Mouse (Mus musculus) stomach, embryonic 14.5 days (tissue): ENCODE data around the gene Elk3. TPM values are rescaled to one million over a fixed set of nuclear protein-coding genes. Genes with fewer than 3 reads are reported as not detected.

Experiments used
- ATAC-seq: fragments of 200-750 bp; cut with Nextera tagmentation; 2 replicates; pipeline ENCODE4 v1.8.0; 2017; ENCODE audit warnings: low read depth, moderate TSS enrichment; ENCODE audit not compliant: insufficient number of reproducible peaks, insufficient read depth, low FRiP score
- H3K27ac ChIP-seq: fragments of 300-500 bp; sonication (generic); 2 replicates; pipeline ENCODE4 v1.5.1; 2014; ENCODE audit warnings: mild to moderate bottlenecking, low read length, moderate library complexity, mixed read lengths
- H3K27me3 ChIP-seq: fragments of 300-500 bp; sonication (generic); 2 replicates; pipeline ENCODE4 v1.6.1; 2014; ENCODE audit warnings: low read length, control low read depth, mixed read lengths; ENCODE audit not compliant: control insufficient read depth, insufficient read depth
- H3K36me3 ChIP-seq: fragments of 300-500 bp; sonication (generic); 2 replicates; pipeline ENCODE4 v1.6.1; 2014; ENCODE audit warnings: mild to moderate bottlenecking, control low read depth, low read length, moderate library complexity, mixed read lengths; ENCODE audit not compliant: control insufficient read depth, insufficient read depth
- H3K4me1 ChIP-seq: fragments of 300-500 bp; sonication (generic); 2 replicates; pipeline ENCODE4 v1.6.1; 2014; ENCODE audit warnings: low read length, control low read depth, mixed read lengths; ENCODE audit not compliant: control insufficient read depth, insufficient read depth
- H3K4me2 ChIP-seq: fragments of 300-500 bp; sonication (generic); replicated peaks from 2 replicates; pipeline ENCODE4 v1.6.1; 2014; ENCODE audit warnings: low read depth, low read length, control low read depth
- H3K4me3 ChIP-seq: fragments of 300-500 bp; sonication (generic); 2 replicates; pipeline ENCODE4 v1.5.1; 2014; ENCODE audit warnings: low read depth, low read length, control low read depth
- H3K9ac ChIP-seq: fragments of 300-500 bp; sonication (generic); replicated peaks from 2 replicates; pipeline ENCODE4 v1.6.1; 2014; ENCODE audit warnings: low read depth, mild to moderate bottlenecking, control low read depth, low read length, moderate library complexity, mixed read lengths
- H3K9me3 ChIP-seq: fragments of 300-500 bp; sonication (generic); 2 replicates; pipeline ENCODE4 v1.6.1; 2016; ENCODE audit warnings: low read depth, low read length, control low read depth; ENCODE audit not compliant: control insufficient read depth
- WGBS: fragments of 180-500 bp; shearing (Covaris S2); extraction: QIAGEN DNeasy Blood & Tissue Kit; methylation state at CpG from one replicate; pipeline ENCODE4 v1.1.7; 2014; 5-methylcytosine and 5-hydroxymethylcytosine counted together
- polyA plus RNA-seq: library from polyadenylated mRNA; unstranded; fragments of >200 nt; fragmentation: Nextera tagmentation; extraction: Ambion mirVana; gene quantifications from 2 replicates; pipeline ENCODE4 v1.2.1, GENCODE M21; 2014

Elk3 gene
- polyA plus RNA-seq, 1 experiment from 2014 or later = 36.6 TPM

DNA sequence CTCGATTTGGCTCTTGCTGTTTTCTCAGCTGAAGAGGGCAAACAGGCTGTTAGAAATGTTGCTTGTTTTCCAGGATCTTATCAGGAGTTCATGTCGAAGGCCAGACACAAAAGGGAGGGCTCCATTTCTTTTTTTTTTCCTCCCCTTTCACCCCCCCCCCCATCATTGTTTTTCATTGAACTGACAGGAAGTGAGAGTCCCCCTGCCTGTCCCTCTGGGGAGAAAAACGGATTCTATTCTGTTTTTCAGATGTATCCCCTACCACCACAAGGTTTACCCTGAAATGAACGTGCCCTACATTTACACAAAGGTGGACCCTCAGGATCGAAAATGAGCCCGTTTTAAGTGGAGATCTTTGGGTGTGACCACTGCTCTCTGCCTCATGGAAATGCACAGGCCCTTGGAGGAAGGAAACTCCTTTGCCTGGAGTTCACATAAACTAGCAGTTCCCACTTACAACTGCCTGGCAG is 25.6 kb upstream of the Elk3 start:
- Histone ChIP-seq H3K27me3 (no peaks in the 10 kb centered on the region), H3K4me1 (no peaks in the 10 kb centered on the region), H3K4me3 (no peak overlapping the region), H3K36me3 (no peaks in the 10 kb centered on the region), H3K27ac (peak overlapping the region; percentile 2; the same call in 1 of the 2 replicates), H3K4me2 (no peak overlapping the region), H3K9me3 (no peaks in the 10 kb centered on the region), H3K9ac (no peak overlapping the region)
- no peak for ATAC-seq
- WGBS = 43% methylated on average over 6 of the region's 6 CpGs

DNA sequence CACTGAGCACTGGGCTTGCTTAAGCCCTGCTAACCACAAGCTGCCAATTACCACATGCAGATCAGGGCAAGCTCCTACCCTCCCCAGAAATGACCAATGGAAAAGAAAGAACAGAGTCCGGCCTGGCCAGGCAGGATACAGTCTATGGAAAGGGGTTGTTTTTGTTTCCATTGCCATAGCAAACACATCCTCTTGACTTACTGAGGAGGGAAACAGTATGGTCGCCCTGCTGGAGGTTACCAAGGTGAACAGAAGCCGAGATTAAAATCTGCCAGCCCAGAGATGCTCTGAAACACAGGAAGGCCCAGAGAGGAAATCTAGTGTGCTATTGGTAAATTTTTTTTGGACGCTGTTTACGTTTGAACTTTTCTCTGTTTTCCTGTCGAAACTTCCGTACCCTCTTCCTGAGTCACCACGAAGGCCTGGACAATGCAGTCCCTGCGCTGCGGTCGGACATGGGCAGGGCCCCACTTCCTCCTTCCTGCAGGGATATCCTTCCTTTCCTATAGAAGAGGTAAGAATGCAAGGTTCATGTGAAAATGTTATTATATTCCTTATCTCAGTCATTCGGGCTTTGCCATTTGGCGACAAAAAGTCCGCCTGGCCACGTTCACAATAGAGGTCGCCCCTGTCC is 25.0 kb upstream of the Elk3 start:
- Histone ChIP-seq H3K9me3 (no peaks in the 10 kb centered on the region), H3K9ac (no peak overlapping the region), H3K4me2 (no peak overlapping the region), H3K4me3 (no peak overlapping the region), H3K4me1 (no peaks in the 10 kb centered on the region), H3K36me3 (no peaks in the 10 kb centered on the region), H3K27ac (no peak overlapping the region), H3K27me3 (no peaks in the 10 kb centered on the region)
- 66% methylated on average over 16 of the region's 16 CpGs for WGBS
- peak; percentile 46; the same call in 1 of the 2 replicates for ATAC-seq

DNA sequence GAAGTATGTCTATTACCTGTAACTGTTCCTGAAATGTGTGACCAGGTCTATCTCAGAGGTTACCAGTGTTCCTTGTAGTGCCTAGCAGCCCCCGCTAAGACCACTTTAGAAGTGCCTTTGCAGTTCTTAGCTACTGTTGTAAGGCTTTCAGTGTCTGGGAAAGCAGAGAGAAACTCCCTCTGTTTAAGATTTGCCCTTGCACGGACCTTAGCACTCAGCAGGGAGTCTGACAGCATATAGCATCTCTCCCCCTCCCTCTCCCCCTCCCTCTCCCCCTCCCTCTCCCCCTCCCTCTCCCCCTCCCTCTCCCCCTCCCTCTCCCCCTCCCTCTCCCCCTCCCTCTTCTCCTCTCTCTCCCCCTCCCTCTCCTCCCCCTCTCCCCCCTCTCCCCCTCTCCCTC is 24.1 kb upstream of the Elk3 start:
- WGBS = 54% methylated on average over 2 of the region's 2 CpGs
- ATAC-seq = no peak
- no peaks in the 10 kb centered on the region for H3K36me3 ChIP-seq

DNA sequence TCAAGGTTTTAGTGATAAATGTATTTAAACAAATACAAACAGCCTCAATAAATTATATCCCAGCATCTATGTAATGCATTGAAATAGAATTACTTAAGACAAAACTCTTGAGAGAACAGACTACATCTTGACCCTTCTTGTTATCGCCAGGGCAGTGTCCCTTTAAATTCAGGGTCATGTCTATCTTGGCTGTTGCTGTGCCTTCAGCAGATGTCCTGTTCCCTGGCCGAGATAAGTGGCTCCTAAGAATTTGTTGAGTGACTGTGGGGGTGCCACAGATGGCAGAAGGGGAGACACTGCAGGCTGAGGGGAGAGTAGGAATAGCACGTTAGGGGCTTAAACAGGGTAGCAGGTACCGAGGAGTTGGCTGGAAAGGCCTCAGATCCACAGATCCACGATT is 22.3 kb upstream of the Elk3 start:
- Histone ChIP-seq H3K4me3 (no peak overlapping the region), H3K9me3 (no peaks in the 10 kb centered on the region), H3K27ac (no peak overlapping the region), H3K4me2 (no peak overlapping the region), H3K27me3 (no peaks in the 10 kb centered on the region), H3K4me1 (no peaks in the 10 kb centered on the region), H3K36me3 (no peaks in the 10 kb centered on the region), H3K9ac (no peak overlapping the region)
- 72% methylated on average over 5 of the region's 5 CpGs for WGBS
- no peak for ATAC-seq

More for the DNA sequence above, 24.1 kb upstream of the Elk3 start:
- Histone ChIP-seq H3K4me2 (no peak overlapping the region), H3K9me3 (no peaks in the 10 kb centered on the region), H3K4me1 (no peaks in the 10 kb centered on the region), H3K27me3 (no peaks in the 10 kb centered on the region), H3K9ac (no peak overlapping the region), H3K4me3 (no peak overlapping the region), H3K27ac (no peak overlapping the region)

DNA sequence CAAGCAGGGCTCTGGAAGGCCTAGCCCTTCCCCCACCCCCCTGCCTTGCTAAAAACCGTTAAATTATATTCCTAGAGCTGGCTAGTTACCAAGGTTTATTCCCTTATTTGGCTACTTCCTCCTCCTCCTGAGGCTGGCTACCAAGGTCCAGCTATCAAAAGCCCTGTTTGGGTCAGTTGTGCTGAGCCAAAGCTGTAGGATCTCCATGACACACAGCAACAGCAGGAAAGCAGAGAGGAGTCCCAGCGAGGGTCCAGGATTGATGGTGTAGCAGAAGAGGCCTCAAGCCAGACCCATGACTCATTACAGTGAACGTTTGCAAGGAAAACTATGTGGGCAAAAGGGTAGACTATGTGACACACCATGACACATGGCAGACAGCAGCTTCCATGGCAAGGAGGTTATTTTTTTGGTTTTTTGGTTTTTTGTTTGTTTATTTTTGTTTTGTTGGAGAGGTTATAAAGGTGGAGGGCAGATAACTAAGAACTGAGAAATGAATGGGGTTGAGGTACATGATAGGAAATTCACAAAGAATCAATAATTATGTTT is 21.4 kb upstream of the Elk3 start:
- H3K9me3 ChIP-seq = no peaks in the 10 kb centered on the region
- WGBS = 22% methylated on average over 3 of the region's 3 CpGs
- no peaks in the 10 kb centered on the region for H3K27me3 ChIP-seq
- no peaks in the 10 kb centered on the region for H3K36me3 ChIP-seq
- no peak overlapping the region for H3K4me3 ChIP-seq
- H3K4me2 ChIP-seq = no peak overlapping the region
- H3K9ac ChIP-seq = no peak overlapping the region
- no peak overlapping the region for H3K27ac ChIP-seq
- H3K4me1 ChIP-seq = no peaks in the 10 kb centered on the region
- no peak for ATAC-seq

DNA sequence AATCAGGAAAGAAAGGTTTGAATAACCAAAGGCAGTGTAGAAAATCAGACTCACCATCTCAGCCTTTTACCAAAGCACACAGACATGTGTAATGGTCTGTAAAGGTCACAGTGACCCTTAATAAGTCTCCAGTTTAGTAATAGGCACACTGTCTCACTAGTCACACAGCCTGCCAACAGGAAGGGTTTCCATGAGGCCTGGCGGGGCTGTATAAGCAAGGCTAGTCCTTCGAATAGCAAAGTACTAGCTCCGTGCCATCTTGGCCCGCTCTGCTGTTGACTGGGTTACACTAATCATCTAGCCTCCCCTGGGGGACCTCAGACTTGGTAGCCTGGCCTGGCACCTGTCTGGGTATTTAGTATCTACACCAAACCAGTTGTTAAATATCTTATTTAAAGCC is 20.6 kb upstream of the Elk3 start:
- no peaks in the 10 kb centered on the region for H3K9me3 ChIP-seq
- H3K4me2 ChIP-seq = no peak overlapping the region
- 91% methylated on average over 4 of the region's 4 CpGs for WGBS
- H3K36me3 ChIP-seq = no peaks in the 10 kb centered on the region
- no peaks in the 10 kb centered on the region for H3K4me1 ChIP-seq
- no peak overlapping the region for H3K4me3 ChIP-seq
- H3K27ac ChIP-seq = no peak overlapping the region
- H3K9ac ChIP-seq = no peak overlapping the region
- no peak for ATAC-seq
- H3K27me3 ChIP-seq = no peaks in the 10 kb centered on the region

DNA sequence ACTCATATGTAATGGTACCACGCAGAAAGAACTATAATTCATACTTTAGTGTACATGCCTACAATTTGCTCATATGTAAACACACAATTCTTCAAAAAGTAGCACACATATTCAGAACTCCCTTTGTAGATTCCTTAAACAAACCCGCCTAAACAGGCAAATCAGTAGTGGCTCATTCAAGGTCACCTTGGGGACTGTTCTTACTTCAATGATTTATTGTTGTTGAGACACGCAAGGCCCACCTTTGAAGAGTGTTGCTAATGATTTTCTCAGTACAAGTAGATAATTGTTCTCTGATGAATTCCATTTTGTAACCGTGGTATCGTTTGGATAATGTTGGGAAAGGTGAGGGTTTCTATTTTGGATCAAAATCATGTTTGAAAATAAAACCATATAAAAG is 17.4 kb upstream of the Elk3 start:
- Histone ChIP-seq H3K27ac (no peak overlapping the region), H3K4me3 (no peak overlapping the region), H3K4me2 (no peak overlapping the region), H3K27me3 (no peaks in the 10 kb centered on the region), H3K36me3 (no peaks in the 10 kb centered on the region), H3K9ac (no peak overlapping the region), H3K9me3 (no peaks in the 10 kb centered on the region), H3K4me1 (no peaks in the 10 kb centered on the region)
- WGBS = 63% methylated on average over 5 of the region's 5 CpGs
- no peak for ATAC-seq

DNA sequence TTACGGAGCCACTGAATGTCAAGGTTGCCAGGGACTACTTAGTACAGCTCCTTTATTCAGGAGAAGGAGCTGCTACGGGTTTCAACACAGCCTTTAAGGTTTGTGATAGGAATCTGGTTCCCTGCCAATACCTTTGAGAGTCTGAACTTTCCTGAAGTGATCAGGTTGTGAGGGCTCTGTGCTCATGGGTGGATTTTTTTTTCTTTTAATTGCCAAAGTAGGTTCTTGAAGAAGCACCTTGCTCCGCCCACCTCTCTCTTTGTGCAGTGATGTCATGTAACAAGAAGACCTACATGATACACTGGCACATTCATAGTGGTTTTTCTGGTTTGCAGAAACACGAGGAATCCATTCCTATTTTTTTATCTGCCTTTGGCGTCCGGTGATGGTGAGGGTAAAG is 16.3 kb upstream of the Elk3 start:
- no peak overlapping the region for H3K4me2 ChIP-seq
- no peak overlapping the region for H3K9ac ChIP-seq
- no peaks in the 10 kb centered on the region for H3K27me3 ChIP-seq
- 79% methylated on average over 6 of the region's 6 CpGs for WGBS
- H3K36me3 ChIP-seq = no peaks in the 10 kb centered on the region
- H3K9me3 ChIP-seq = no peaks in the 10 kb centered on the region
- no peak overlapping the region for H3K27ac ChIP-seq
- no peak overlapping the region for H3K4me3 ChIP-seq
- ATAC-seq = no peak
- H3K4me1 ChIP-seq = no peaks in the 10 kb centered on the region

DNA sequence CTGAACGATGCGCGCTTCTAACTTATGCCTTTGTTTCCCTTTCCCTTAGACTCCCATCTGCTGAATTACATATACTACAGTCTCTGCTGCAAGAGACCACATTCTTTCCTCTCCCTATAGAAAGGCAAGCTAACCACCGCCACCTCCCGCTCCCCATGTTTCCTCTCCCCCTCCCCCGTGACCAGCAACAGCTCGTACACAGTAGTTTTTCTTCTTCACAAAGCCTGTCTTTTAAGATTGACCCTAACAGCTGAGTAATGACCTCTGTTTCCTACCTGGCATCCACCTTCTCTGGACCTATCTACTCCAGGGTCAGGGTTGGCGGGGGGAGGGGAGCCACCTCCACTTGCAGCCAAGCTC is 15.8 kb upstream of the Elk3 start:
- H3K4me1 ChIP-seq = no peaks in the 10 kb centered on the region
- H3K4me3 ChIP-seq = no peak overlapping the region
- H3K4me2 ChIP-seq = no peak overlapping the region
- no peak overlapping the region for H3K27ac ChIP-seq
- no peaks in the 10 kb centered on the region for H3K9me3 ChIP-seq
- H3K36me3 ChIP-seq = no peaks in the 10 kb centered on the region
- 87% methylated on average over 8 of the region's 8 CpGs for WGBS
- no peaks in the 10 kb centered on the region for H3K27me3 ChIP-seq
- no peak for ATAC-seq
- no peak overlapping the region for H3K9ac ChIP-seq
